Mouse (Mus musculus) heart, postnatal 0 days (tissue): Measurements from ENCODE around the gene Cnr1. TPM values are rescaled to one million over a fixed set of nuclear protein-coding genes. Genes with fewer than 3 reads are reported as not detected.

Experiments used
- ATAC-seq: fragments of 200-750 bp; cut with Nextera tagmentation; 2 replicates; pipeline ENCODE4 v1.8.0; 2017; ENCODE audit warnings: low read depth, moderate number of reproducible peaks, moderate library complexity; ENCODE audit not compliant: insufficient read depth
- DNase-seq: peaks from one replicate; pipeline ENCODE4 v3.0.0-alpha.2; 2016; ENCODE audit warnings: low spot score
- H3K27ac ChIP-seq: fragments of 300-500 bp; sonication (generic); 2 replicates; pipeline ENCODE4 v1.5.1; 2014; ENCODE audit warnings: low read depth, mild to moderate bottlenecking
- H3K27me3 ChIP-seq: fragments of 300-500 bp; sonication (generic); 2 replicates; pipeline ENCODE4 v1.6.1; 2014; ENCODE audit warnings: low read length, mixed read lengths; ENCODE audit not compliant: control insufficient read depth, insufficient read depth
- H3K36me3 ChIP-seq: fragments of 300-500 bp; sonication (generic); replicated peaks from 2 replicates; pipeline ENCODE4 v1.6.1; 2014; ENCODE audit warnings: low read length, mixed read lengths; ENCODE audit not compliant: control insufficient read depth, insufficient read depth
- H3K4me1 ChIP-seq: fragments of 300-500 bp; sonication (generic); 2 replicates; pipeline ENCODE4 v1.6.1; 2014; ENCODE audit warnings: antibody characterized with exemption; ENCODE audit not compliant: control insufficient read depth, insufficient read depth
- H3K4me2 ChIP-seq: fragments of 300-500 bp; sonication (generic); 2 replicates; pipeline ENCODE4 v1.6.1; 2014; ENCODE audit warnings: low read depth, mild to moderate bottlenecking, low read length, moderate library complexity
- H3K4me3 ChIP-seq: fragments of 300-500 bp; sonication (generic); 2 replicates; pipeline ENCODE4 v1.5.1; 2014; ENCODE audit warnings: low read depth, low read length
- H3K9ac ChIP-seq: fragments of 300-500 bp; sonication (generic); replicated peaks from 2 replicates; pipeline ENCODE4 v1.6.1; 2014; ENCODE audit warnings: low read depth, low read length, mixed read lengths
- H3K9me3 ChIP-seq: fragments of 300-500 bp; sonication (generic); replicated peaks from 2 replicates; pipeline ENCODE4 v1.6.1; 2016; ENCODE audit warnings: low read length; ENCODE audit not compliant: control insufficient read depth
- CTCF ChIP-seq: IDR thresholded peaks from 2 replicates; pipeline ENCODE4 v1.5.1; 2016; ENCODE audit warnings: antibody characterized with exemption, control low read depth, low read depth
- EP300 ChIP-seq: IDR thresholded peaks from 2 replicates; pipeline ENCODE4 v1.6.1; 2016; ENCODE audit warnings: antibody characterized with exemption, low read depth
- whole genome bisulfite sequencing: fragments of 180-500 bp; shearing (Covaris S2); extraction: QIAGEN DNeasy Blood & Tissue Kit; methylation state at CpG from one replicate; pipeline ENCODE4 v1.1.7; 2014; 5-methylcytosine and 5-hydroxymethylcytosine counted together
- polyA plus RNA-seq: library from polyadenylated mRNA; unstranded; fragments of >200 nt; fragmentation: Nextera tagmentation; extraction: Ambion mirVana; gene quantifications from 2 replicates; pipeline ENCODE4 v1.2.1, GENCODE M21; 2015
- total RNA-seq: library from RNA; depleted of rRNA; stranded (reverse); fragments of >200 nt; gene quantifications from 2 replicates; pipeline ENCODE4 v1.2.3, GENCODE M21; 2014; ENCODE audit warnings: low replicate concordance; rRNA removed

Gene Cnr1
- total RNA-seq (0.39 TPM in 1 of 2 replicates, not detected in the other), polyA plus RNA-seq (0.05 TPM in 1 of 2 replicates, not detected in the other)

DNA sequence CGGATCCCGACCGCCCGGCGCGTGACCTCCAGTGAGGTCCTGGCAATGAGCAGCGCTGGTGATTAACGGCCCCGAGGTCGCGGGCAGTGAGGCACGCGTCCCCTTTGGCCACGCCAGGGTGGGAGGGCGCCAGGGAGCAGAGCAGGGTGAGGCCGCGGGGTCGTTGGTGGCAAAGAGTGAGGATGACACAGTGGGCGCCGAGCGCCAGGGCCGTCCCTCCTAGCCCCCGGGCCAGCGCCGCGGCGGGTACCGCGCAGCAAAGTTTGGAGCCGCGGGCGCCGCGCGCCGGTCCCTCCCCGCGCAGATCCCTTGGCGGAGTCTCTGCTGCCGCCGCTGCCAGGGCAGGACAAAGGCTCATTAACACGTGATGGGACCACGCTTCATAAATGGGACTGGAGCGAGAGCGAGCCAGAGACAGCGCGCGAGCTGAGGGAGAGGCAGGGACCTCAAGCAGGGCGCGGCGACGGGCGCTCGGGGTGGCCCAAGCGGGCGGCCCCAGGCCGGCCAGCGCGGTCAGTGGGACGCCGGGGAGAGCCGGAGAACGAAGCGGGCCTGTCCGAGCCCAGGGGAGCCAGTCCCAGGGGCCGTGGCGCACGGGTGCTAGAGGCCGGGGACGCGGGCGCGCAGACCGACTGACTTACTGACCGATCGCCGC lies at the start of gene Cnr1:
Cnr1 (plus strand) TSS at position 360 of the 655 bp plus-strand sequence.
- Histone ChIP-seq H3K4me1 (no peaks in the 10 kb centered on the region), H3K9ac (0 out of 2 replicates have a peak within 1 kb of the TSS, but pooled peaks have one; percentile 13), H3K27me3 (peaks cover 64% of the 10 kb centered on the region), H3K9me3 (no peaks in the 10 kb centered on the region), H3K27ac (no peak within 1 kb of the TSS), H3K36me3 (no peaks in the 10 kb centered on the region), H3K4me2 (peak within 1 kb of the TSS; percentile 85), H3K4me3 (peak within 1 kb of the TSS; percentile 55)
- under 1% methylated on average over 70 of the region's 77 CpGs for WGBS
- peak; percentile 93 for ATAC-seq
- peak; percentile 36 for DNase-seq
- TF ChIP-seq EP300 (no peak), CTCF (no peak)

DNA sequence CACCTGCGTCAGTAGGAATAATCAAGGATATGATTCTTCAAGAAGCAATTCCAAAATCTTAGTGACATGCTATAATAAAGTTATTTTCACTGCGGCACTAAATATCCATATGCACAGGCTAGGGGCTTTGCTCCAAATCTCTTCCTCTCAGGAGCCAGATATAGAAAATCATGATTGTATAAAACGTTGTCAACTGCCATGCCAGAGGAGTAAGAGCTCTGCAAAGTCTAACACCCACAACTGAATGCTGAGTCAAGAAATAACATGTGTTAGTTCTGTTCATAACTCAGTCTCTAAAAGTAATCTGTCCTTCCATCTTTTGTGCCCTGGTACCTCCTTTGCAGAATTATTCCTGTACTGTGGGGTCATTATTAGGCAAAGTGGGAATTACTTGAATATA lies 44.4 kb upstream of the Cnr1 start:
- TF ChIP-seq EP300 = no peak
- no peak for TF ChIP-seq CTCF
- Histone ChIP-seq H3K4me1 (no peaks in the 10 kb centered on the region), H3K27me3 (no peaks in the 10 kb centered on the region), H3K9ac (no peak overlapping the region), H3K9me3 (no peaks in the 10 kb centered on the region), H3K4me3 (no peak overlapping the region), H3K4me2 (no peak overlapping the region), H3K27ac (no peak overlapping the region), H3K36me3 (no peaks in the 10 kb centered on the region)
- no peak for ATAC-seq
- 74% methylated on average over 3 of the region's 3 CpGs for WGBS
- no peak for DNase-seq

DNA sequence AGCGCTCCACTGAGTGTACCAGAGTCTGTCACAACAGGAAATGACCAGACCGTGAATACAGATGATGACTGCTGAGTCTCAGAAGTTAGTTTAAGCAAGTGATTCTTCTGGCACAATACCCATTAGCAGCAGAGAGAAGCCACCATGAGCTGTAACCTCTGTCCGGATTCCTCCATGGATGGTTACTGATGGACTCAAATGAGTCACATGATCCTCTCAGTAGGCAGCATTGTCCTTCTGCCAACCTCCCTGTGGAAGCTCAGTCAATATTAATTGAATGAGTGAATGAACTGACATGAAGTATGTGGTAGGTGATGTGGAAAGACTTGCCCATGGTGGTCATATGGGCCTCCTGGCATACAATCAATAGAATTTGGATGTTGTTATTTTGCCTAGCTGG lies 38.4 kb upstream of the Cnr1 start:
- no peaks in the 10 kb centered on the region for H3K36me3 ChIP-seq
- H3K27ac ChIP-seq = no peak overlapping the region
- no peak overlapping the region for H3K4me2 ChIP-seq
- ATAC-seq (no peak), DNase-seq (no peak)
- H3K4me1 ChIP-seq = no peaks in the 10 kb centered on the region
- no peak overlapping the region for H3K9ac ChIP-seq
- H3K9me3 ChIP-seq = no peaks in the 10 kb centered on the region
- H3K4me3 ChIP-seq = no peak overlapping the region
- H3K27me3 ChIP-seq = no peaks in the 10 kb centered on the region
- WGBS = 65% methylated on average over 3 of the region's 3 CpGs
- TF ChIP-seq EP300 (no peak), CTCF (no peak)

DNA sequence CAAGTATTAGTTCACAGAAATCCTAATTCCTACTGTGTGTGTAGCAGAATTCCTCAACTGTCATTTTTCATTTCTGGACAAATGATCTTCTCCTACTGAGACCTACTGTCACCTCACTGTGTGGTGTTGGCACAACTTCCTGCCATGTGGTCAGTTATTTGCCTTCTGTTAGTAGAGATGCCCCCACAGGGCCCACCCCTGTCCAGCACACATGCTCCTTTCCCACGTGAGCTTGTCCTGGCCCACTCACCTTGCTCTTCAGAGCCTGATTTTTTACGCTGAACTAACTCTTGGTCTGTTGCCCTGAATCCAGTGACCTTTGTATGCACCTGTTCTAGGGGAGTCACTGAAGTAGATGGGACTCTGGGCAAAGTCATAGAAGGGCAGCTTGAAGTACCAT lies 34.4 kb upstream of the Cnr1 start:
- Histone ChIP-seq H3K27ac (no peak overlapping the region), H3K36me3 (no peaks in the 10 kb centered on the region), H3K27me3 (no peaks in the 10 kb centered on the region), H3K9me3 (no peaks in the 10 kb centered on the region), H3K4me1 (no peaks in the 10 kb centered on the region; the same call in 1 of the 2 replicates), H3K4me2 (no peak overlapping the region), H3K9ac (no peak overlapping the region), H3K4me3 (no peak overlapping the region)
- TF ChIP-seq CTCF = no peak
- no peak for TF ChIP-seq EP300
- DNase-seq (no peak), ATAC-seq (no peak)
- WGBS = 67% methylated on average over 2 of the region's 2 CpGs

GRCm38 (mm10) chr4:33892178-33892869 lies 32.1 kb upstream of the Cnr1 start:
- no peaks in the 10 kb centered on the region for H3K9me3 ChIP-seq
- H3K27ac ChIP-seq = no peak overlapping the region
- H3K36me3 ChIP-seq = no peaks in the 10 kb centered on the region
- DNase-seq = no peak
- H3K4me2 ChIP-seq = no peak overlapping the region
- no peak for ATAC-seq
- 65% methylated on average over 7 of the region's 7 CpGs for WGBS
- no peaks in the 10 kb centered on the region for H3K27me3 ChIP-seq
- TF ChIP-seq CTCF (no peak), EP300 (no peak)
- no peak overlapping the region for H3K4me3 ChIP-seq
- H3K4me1 ChIP-seq = no peaks in the 10 kb centered on the region; the same call in 1 of the 2 replicates
- H3K9ac ChIP-seq = no peak overlapping the region
